Mouse (Mus musculus) cerebellum, adult (tissue): ENCODE measurements at regions not wholly inside any gene's neighbourhood (a gene's known extent, or its start where the extent isn't known, plus 50 kb on each side); places are given as distances from the start of the nearest gene placed in this dataset.
A peak's percentile ranks its signal among the peaks of the same experiment; 100 is the strongest.

ENCODE experiments used
- ATAC-seq: cut with Nextera tagmentation; 2 replicates; pipeline ENCODE4 v1.9.2; 2017; ENCODE audit warnings: mild to moderate bottlenecking, moderate library complexity, mixed read lengths; ENCODE audit not compliant: insufficient number of reproducible peaks, low FRiP score, low TSS enrichment

DNA sequence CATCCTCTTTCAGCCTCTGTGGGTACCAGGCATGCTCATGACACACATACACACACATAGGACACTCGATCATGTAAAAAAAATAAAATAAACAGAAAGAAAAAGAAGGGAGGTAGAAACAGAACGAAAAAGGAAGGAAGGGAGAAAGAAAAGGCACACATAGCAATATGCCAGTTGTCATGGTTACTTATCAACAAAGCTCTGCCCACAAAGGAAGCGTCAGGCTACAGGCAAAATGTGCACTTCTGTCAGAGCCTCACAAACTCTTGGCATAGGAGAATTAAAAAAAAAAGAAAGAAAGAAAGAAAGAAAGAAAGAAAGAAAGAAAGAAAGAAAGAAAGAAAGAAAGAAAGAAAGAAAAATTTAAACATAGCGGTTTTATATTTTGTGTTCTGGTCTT is 56.9 kb upstream of the Sox2 start:
- no peak for ATAC-seq

DNA sequence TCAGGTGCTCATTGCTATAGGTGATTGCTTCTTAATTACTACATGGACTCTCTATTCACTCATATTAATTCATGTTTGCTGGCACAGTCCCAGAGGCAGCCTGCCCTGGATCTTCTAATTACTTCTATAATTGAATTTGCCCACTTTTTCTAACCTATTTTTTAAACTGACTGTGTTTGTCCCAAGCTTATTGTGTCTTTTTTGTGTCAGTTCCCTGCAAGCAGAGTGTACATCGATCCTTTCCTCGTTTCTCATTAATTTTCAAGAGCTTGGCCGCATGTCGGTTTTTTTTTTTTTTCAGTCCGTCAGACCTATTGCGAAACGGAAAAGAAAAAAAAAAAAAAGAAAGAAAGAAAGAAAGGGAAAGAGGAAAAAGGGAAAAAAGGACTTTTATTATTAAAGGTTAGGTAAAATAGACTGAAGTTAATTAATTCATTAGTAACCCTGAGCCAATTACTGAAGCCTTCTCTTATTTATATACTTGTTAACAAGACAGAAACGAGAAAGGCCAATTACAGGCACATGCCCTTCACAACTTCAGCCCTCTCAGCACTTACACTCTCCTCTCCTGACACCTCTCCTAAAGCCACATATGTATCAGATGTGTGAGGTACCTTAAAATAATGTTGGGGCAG is 72.2 kb upstream of the Sox2 start:
- ATAC-seq, result no peak

DNA sequence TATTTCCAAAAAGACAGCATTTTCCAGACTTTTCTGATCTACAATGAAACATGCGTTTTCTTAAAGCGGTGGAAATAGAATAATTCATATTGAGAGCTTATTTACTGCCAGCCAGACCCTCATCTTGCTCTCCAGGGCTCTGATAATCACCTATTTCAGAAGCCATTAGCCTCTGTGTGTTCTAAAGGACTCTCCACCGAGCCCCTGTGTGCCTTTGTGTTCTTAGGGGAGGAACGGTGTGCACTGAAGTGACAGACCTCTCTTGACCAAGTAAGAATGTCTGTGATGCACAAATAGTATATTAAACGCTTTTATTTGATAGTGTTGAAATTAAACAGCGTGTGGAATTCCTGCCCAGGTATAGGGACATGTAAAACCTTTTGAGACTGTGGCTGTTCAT is 73.1 kb upstream of the Sox2 start:
- ATAC-seq, result no peak

DNA sequence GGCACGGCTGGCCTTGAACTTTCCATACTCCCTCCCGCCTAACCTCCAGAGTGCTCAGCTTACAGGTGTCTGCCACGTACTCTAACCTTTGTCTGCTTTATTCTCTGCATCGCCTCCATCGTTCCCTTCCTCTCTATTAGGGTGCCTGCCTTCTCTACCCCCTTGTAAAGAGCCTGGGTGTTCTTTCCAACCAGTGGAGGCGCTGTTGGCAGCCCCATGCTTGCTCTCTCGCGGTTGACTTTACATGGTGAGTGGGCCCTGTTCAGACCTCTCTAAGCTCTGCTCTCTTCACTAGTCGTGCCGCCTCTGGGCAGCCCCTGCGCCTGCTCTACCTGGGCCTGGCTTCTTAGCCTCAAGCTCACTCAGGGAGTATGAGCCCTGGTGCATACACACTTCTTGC is 74.0 kb upstream of the Sox2 start:
- no peak for ATAC-seq

DNA sequence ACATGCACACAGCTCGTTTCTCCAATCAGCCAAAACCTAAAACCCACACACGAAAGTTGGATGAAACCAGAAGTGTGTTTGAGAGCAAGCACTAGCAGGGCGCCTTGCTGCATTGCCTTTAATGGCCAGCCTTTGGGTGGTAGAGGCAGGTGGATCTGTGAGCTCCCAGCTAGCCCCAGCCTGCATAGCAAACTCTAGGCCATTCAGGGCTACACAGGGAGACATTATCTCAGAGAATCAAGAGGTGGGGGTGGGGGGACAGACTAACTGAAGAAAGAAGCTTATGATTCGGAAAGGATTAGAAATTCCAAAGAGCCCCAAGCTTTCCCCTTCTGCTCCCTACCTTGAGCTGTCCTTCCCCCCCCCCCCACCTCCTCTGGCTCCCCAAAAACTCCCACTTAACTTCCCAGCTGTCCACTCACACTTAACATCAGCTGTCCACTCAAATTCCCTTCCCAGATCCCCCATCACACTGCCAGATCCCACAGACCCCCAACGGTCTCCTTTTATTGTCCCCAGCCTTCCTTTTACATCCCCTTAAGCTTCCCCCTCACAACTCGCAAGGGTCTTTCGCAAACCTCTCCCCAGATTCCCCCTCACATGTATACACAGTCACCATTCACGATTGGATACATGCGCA is 75.4 kb upstream of the Sox2 start:
- no peak for ATAC-seq

DNA sequence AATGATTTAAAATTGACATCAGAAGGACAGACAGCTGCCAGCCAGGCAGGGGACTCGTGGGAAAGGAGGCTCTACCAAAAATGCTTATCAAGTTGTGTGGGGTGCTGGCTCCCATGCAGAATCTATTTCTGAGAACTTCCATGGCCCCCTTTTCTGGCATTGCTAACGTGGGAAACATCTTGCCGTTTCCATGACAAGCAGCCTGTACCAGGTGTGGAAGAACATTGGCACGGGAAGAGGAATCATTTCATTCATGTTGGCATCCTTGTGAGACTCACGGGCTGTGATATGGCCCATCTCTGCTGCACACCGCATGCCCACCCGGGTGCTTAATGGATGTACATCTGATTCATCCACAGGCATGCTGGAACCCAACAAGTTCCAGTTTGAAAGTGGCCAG is 76.9 kb upstream of the Sox2 start:
- ATAC-seq, result no peak

DNA sequence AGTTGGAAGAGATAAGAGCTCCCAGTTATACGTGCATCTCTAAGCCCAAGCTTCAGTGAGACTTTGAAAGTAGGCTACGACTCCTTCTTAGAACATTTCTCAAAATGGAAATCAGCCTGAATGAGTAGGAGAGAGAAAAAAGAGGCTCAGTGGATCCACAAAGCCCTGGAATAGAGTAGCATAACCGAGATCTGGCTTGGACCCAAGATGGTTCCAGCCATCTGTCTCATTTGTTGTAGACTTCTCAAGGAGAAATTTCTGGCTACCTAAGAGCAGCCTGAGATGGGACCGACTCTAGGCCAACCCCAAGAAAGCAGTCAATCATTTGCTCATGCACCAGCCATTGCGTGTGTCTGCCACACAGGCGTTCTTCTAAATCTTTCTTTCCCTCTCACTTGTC is 78.1 kb upstream of the Sox2 start:
- peak; percentile 23; the same call in 1 of the 2 replicates for ATAC-seq

DNA sequence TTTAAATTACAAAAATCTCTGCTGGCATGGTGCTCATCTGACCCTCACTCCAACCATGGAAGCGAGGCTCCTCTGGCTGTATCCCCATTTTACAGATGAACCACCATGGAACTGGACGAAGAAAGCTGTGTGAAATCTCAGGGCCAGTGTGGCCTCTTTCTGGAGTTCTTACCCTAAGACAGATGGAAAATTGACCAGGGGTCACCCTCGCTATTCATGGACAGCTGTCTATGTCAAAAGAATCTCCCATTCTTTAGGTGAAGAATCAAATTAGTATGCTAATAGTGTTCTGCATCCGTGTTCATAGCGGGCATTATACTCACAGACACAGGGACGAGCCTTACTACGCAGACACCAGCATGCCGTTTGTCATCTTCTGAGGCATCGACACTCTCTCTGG is 78.6 kb upstream of the Sox2 start:
- ATAC-seq, result no peak

DNA sequence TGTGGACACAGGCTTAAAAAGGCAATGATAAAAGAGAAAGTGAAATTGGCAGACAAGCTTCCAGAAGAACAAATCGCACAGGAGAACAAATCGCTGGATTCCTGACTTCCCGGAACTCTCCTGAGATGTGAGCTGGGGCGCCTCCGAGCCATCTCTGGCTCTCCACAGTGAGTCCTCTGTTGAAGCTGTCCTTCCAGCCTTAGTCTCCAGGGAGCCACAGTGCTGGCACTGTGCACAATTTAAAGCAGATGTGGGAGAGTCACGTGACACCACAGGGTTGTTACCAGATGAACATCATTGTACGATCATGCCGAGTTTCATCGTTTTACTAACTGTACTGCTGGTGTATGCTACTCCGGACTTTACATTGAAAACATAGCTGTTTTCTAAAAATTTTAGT is 80.2 kb upstream of the Sox2 start:
- no peak for ATAC-seq

DNA sequence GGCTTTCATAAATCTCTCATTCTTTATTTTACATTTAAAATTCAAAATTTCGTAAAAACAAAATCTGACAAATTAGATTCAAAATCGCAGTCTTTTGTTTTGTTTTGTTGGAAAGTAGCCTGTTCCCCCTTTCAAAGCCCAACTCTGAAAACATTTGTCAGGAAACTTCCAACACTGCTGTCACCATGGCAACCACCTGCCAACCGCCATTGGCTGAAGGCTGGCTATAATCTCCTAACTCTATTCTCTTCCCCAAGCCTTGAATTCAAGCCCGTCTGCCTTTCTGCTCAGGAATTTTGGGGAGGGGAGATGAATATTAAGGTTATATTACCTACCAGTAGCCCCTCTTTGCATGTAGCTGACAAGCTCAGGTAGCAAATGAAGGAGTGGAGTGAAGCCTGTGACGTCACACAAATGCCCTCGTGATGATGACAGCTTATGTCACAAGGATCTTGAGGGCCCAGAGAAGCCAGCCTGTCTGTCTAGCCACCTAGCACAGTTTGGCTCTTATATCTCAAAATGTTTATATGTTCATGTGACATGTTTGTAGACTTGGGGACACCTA is 82.0 kb upstream of the Sox2 start:
- ATAC-seq, result no peak

DNA sequence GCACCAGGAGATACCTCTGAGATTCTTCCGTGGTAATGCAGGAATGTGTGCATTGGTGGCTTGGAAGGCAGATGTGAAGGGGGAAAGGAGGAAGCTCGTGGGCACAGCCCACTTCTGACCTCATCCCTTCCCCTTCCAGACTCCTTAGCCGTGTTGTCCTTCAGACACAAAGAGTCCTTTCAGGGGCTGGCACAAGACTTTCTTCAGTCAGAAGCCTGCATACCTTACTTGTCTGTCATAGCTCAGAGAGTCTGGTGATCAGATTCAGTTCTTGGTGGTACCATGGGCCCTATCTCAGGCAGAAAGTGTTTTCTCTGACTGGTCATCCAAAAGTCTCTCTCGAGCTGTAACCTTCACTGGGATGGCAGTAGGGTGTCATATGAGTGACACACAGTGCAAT is 84.8 kb upstream of the Sox2 start:
- no peak for ATAC-seq

DNA sequence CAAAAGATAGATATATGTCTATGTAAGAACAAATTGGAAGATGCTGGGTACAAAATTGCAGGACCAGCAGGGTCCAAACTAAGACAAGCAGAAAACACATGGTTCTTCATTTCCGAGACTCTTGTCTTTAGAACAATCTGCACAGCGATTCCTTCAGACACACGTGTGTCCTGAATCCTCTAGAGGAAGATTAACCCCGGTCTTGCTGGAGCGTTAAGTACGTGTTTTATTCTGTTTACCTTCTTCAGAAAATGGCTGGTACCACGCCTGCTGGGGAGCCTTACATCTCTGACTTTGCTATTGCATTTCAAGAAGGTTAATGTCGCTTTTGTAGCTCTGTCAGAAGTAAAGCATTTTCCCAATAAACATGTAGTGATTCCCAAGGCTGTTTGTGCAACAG is 87.3 kb upstream of the Sox2 start:
- ATAC-seq, result no peak

DNA sequence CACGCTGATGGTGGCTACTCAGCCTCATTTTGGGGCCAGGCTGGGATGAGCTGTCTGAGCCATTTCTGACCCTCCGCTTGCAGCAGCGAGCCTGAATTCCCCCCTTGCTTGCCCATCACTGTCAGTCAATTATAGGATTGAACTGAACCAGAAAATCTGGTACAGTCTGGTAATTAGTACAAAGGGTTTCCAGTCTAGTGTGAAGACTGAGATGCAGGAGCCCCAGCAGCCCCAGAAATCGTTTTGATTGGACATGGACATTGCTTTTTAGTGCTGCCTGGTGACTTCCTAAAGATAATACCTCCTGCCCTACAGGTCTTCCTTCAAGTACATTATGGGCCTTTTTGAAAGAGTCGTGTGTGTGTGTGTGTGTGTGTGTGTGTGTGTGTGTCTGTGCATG is 88.5 kb upstream of the Sox2 start:
- no peak for ATAC-seq

DNA sequence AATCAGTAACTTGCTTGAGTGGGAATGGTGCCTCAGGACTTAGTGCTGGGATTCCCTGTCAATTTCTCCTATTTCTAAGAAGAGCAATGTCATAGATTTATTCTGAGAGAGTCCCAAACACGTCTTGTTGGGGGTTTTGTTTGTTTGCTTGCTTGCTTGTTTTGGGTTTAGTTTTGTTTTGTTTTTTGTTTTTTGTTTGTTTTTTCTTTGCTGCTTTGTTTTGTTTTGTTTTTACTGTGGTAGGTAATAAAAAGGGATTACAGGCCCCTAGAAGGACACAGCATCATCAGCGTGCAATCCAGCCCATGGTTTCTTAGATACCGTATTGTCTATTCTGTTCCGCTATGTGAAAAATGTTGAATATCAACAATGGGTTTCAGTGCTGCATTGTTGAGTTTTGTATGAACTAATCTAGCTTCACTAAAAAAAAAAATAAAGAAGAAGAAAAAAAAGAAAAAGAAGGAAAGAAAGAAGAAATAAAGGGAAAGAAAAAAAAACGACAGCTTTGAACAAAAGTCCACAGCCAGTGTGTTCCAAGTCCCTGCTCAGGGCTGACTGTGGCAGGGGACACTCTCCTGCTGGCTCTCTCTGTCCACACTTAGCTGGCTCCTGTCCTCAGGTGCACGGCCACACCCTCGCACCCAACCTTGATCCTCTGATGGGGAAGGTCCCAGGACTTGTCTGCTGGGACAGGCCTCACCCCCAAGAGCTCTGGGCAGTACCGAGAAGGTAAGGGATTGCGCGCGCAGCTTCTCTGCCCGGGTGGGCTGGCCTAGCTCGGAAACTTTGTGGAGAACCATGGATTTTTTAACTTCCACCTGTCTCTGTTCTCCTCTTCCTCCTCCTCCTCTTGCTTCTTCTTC is 90.1 kb upstream of the Sox2 start:
- no peak for ATAC-seq

DNA sequence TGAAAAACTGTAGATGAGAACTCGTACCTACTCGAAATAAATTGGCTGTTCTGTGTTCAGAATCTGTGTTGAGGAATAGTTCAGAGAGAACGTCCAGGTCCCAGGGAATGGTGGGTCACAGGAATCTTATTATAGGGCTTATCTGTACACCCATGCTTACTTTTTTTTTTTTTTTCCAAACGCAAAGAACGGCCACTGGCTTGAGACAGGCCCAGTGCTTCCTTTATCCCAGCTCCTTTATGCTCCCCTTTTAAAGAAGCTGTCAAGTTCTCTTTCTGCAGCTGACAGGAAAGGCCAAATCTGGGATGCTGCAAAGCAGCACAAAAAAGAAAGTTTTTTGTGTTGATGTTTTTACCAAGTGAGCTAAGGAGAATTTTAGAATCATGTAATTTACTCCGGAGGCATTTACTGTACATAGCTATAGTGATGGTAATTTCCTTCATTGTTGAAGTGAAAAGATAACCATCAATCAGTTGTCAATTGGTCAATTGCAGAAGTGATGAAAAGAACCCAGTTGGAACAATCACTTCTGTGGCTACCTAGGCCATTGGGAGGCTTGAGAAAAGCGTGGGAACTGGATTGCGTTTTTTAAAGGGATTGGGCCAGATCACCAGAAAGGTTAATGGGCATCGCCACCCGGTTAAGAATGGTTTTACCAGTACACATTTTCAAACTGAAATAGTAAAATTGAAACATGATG is 91.2 kb upstream of the Sox2 start:
- ATAC-seq, result no peak

DNA sequence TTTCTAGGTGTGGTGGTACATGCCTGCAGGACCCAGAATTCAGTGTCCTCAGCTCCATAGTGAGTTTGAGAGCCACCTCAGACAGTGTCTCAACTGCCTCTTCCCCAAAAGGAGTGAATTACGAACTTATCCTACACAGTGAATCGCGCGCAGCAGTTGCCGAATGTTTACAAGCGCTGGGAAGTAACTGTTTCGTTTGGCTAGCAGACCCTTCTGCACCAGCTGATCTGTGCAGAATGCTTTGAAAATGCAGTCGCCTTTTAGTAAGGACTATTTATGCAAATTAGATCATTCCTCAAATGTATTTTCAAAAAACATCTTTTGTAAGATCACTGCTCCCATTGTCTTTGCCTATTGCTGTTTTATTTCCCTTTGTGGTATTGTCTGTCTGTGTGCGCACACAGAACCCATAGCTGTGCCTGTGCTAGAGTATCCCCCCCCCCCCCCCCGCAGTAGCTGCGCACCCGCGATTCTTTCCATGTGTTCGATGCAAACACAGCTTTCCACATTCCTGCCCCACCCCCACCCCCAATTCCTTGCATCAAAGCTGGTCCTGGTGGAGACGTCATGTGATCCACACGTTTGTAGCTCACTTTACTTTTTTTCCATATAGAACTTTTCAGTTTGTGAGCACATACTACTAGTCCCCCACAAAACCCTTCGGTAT is 97.5 kb upstream of the Sox2 start:
- ATAC-seq, result no peak

DNA sequence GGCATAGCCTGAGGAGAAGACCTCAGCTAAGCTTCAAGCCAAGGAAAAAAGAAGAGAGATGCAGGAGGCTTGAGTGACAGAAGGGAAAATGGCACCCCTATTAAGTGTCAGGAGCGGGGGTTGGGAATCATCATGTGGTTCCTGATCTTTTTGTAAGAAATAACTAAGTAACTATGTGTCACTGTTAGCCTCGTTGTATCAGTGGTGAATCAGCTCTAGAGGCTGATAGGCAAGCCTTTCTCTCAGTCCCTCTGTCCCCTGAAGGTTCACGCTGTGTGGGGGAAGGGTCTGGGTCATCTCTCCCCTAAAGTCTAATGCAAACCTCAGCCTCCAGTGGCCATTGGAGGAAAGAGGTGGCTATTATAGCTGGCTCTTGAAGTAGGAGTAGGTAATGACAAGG is 99.1 kb upstream of the Sox2 start:
- ATAC-seq, result no peak

DNA sequence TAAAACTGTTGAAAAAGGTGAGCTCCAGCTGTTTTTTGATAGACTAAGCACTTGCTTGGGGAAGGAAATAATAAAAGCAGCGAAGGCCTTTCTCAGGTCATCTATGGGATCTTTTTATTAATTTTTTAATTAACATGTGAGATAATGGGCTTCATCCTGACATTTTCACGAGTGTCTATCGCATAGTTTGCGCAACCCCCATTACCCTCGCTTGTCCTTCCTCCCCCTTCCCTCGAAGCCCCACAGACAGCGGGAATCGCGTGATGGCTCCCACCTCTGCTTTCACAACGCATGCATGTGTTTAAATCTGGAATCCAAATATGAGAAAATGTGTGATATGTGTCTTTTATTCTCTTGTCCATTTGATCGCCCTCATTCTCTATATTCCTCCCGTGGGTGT is 100.0 kb upstream of the Sox2 start:
- ATAC-seq, result no peak

DNA sequence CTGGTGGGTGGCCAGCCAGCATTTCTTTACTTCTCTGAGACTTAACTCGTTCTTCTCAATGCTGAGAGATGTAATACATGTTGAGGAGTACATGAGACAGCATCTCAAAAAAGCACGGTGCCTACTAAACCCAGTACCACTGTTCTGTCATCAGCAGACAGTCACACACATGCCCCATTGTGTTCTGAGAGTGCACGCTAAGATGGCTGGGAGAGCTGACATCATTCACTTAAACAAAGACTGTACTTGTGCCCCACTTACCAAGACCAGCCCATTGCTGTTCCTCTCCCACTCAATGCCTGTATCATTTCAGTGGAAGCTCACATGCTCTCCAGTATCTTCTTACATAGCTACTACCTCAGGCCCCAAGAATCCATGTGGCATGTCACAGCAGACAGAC is 117.8 kb upstream of the Sox2 start:
- ATAC-seq, result no peak

DNA sequence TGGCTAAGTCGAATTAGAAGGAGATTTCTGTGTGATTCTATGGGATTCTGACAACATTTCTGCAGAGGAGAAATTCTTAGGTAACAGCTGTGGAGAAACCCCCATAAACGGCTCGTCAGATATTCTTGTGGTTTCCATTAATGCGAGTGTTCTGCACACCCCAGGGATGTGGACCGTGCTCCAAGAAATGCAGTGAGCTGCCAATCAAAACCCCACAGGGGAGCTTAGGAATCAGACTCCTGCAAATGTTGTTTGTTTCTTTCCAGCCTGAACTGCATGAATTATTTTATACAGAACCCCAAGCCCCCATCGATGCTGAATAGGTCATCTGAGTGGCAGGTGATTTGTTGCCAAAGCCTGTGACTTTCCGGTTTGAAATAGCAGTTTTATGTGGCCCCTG is 118.4 kb upstream of the Sox2 start:
- ATAC-seq, result no peak
